Mouse (Mus musculus): ENCODE measurements around the gene Lama4. TPM values are rescaled to one million over a fixed set of nuclear protein-coding genes. Genes with fewer than 3 reads are reported as not detected.
A peak's percentile ranks its signal among the peaks of the same experiment; 100 is the strongest.

Lama4 gene
- polyA plus RNA-seq, 1 experiment from 2014 or later = 12.3 TPM

- WGBS = 85% methylated on average over 6 of the region's 6 CpGs
- Histone ChIP-seq H3K4me1 (ENCODE audit: control insufficient read depth, insufficient read depth, low read length) (0 out of 2 replicates have a peak, but pooled peaks cover 3% of the 10 kb centered on the region), H3K36me3 (ENCODE audit: control insufficient read depth, insufficient read depth, low read length) (no peaks in the 10 kb centered on the region), H3K4me2 (ENCODE audit: low read length) (no peak overlapping the region), H3K9me3 (replicated peaks; ENCODE audit: control insufficient read depth, low read length) (no peaks in the 10 kb centered on the region), H3K9ac (ENCODE audit: low read length) (no peak overlapping the region), H3K27me3 (replicated peaks; ENCODE audit: control insufficient read depth, insufficient read depth, low read length) (no peaks in the 10 kb centered on the region), H3K4me3 (ENCODE audit: low read depth, low read length) (no peak overlapping the region), H3K27ac (ENCODE audit: low read depth, low read length) (no peak overlapping the region)
- no peak for ATAC-seq
- no peak for DNase-seq (ENCODE audit: low spot score)
Measured at GRCm38 (mm10) chr10:39029297-39030147, 64.2 kb downstream of the Lama4 start.

- no peak overlapping the region for H3K9ac ChIP-seq (ENCODE audit: low read length)
- no peak overlapping the region for H3K27ac ChIP-seq (ENCODE audit: low read depth, low read length)
- ATAC-seq (no peak), DNase-seq (ENCODE audit: low spot score) (no peak)
- H3K4me2 ChIP-seq (ENCODE audit: low read length) = no peak overlapping the region
- no peaks in the 10 kb centered on the region for H3K36me3 ChIP-seq (ENCODE audit: control insufficient read depth, insufficient read depth, low read length)
- no peaks in the 10 kb centered on the region for H3K27me3 ChIP-seq (replicated peaks; ENCODE audit: control insufficient read depth, insufficient read depth, low read length)
- H3K9me3 ChIP-seq (replicated peaks; ENCODE audit: control insufficient read depth, low read length) = no peaks in the 10 kb centered on the region
- no peak overlapping the region for H3K4me3 ChIP-seq (ENCODE audit: low read depth, low read length)
- 92% methylated on average over 14 of the region's 14 CpGs for WGBS
- 0 out of 2 replicates have a peak, but pooled peaks cover 3% of the 10 kb centered on the region for H3K4me1 ChIP-seq (ENCODE audit: control insufficient read depth, insufficient read depth, low read length)
Measured at GRCm38 (mm10) chr10:39030148-39030685, 64.9 kb downstream of the Lama4 start.

GRCm38 (mm10) chr10:39039564-39039963 lies 74.2 kb downstream of the Lama4 start:
- Histone ChIP-seq H3K27ac (ENCODE audit: low read depth, low read length) (no peak overlapping the region), H3K36me3 (ENCODE audit: control insufficient read depth, insufficient read depth, low read length) (no peaks in the 10 kb centered on the region), H3K27me3 (replicated peaks; ENCODE audit: control insufficient read depth, insufficient read depth, low read length) (no peaks in the 10 kb centered on the region), H3K4me2 (ENCODE audit: low read length) (no peak overlapping the region), H3K4me3 (ENCODE audit: low read depth, low read length) (no peak overlapping the region), H3K9me3 (replicated peaks; ENCODE audit: control insufficient read depth, low read length) (no peaks in the 10 kb centered on the region), H3K9ac (ENCODE audit: low read length) (no peak overlapping the region), H3K4me1 (ENCODE audit: control insufficient read depth, insufficient read depth, low read length) (no peaks in the 10 kb centered on the region)
- 55% methylated on average over 4 of the region's 4 CpGs for WGBS
- DNase-seq (ENCODE audit: low spot score) (peak; percentile 78), ATAC-seq (peak; percentile 37; the same call in 1 of the 2 replicates)

GRCm38 (mm10) chr10:39040026-39040425 lies 74.7 kb downstream of the Lama4 start:
- 83% methylated on average over 5 of the region's 5 CpGs for WGBS
- Histone ChIP-seq H3K27ac (ENCODE audit: low read depth, low read length) (no peak overlapping the region), H3K4me2 (ENCODE audit: low read length) (no peak overlapping the region), H3K4me3 (ENCODE audit: low read depth, low read length) (no peak overlapping the region), H3K27me3 (replicated peaks; ENCODE audit: control insufficient read depth, insufficient read depth, low read length) (no peaks in the 10 kb centered on the region), H3K36me3 (ENCODE audit: control insufficient read depth, insufficient read depth, low read length) (no peaks in the 10 kb centered on the region), H3K9me3 (replicated peaks; ENCODE audit: control insufficient read depth, low read length) (no peaks in the 10 kb centered on the region), H3K4me1 (ENCODE audit: control insufficient read depth, insufficient read depth, low read length) (no peaks in the 10 kb centered on the region), H3K9ac (ENCODE audit: low read length) (no peak overlapping the region)
- ATAC-seq (no peak), DNase-seq (ENCODE audit: low spot score) (no peak)

- Histone ChIP-seq H3K36me3 (ENCODE audit: control insufficient read depth, insufficient read depth, low read length) (no peaks in the 10 kb centered on the region), H3K9ac (ENCODE audit: low read length) (no peak overlapping the region), H3K4me2 (ENCODE audit: low read length) (no peak overlapping the region), H3K27me3 (replicated peaks; ENCODE audit: control insufficient read depth, insufficient read depth, low read length) (no peaks in the 10 kb centered on the region), H3K27ac (ENCODE audit: low read depth, low read length) (no peak overlapping the region), H3K4me1 (ENCODE audit: control insufficient read depth, insufficient read depth, low read length) (no peaks in the 10 kb centered on the region), H3K4me3 (ENCODE audit: low read depth, low read length) (no peak overlapping the region), H3K9me3 (replicated peaks; ENCODE audit: control insufficient read depth, low read length) (no peaks in the 10 kb centered on the region)
- DNase-seq (ENCODE audit: low spot score) (no peak), ATAC-seq (no peak)
- 68% methylated on average over 3 of the region's 3 CpGs for WGBS
Measured at GRCm38 (mm10) chr10:39044476-39044995, 79.2 kb downstream of the Lama4 start.

GRCm38 (mm10) chr10:39045111-39045510 lies 79.8 kb downstream of the Lama4 start:
- no peak overlapping the region for H3K27ac ChIP-seq (ENCODE audit: low read depth, low read length)
- H3K4me1 ChIP-seq (ENCODE audit: control insufficient read depth, insufficient read depth, low read length) = no peaks in the 10 kb centered on the region
- H3K4me3 ChIP-seq (ENCODE audit: low read depth, low read length) = no peak overlapping the region
- no peak overlapping the region for H3K9ac ChIP-seq (ENCODE audit: low read length)
- ATAC-seq (no peak), DNase-seq (ENCODE audit: low spot score) (no peak)
- no peaks in the 10 kb centered on the region for H3K27me3 ChIP-seq (replicated peaks; ENCODE audit: control insufficient read depth, insufficient read depth, low read length)
- no peaks in the 10 kb centered on the region for H3K9me3 ChIP-seq (replicated peaks; ENCODE audit: control insufficient read depth, low read length)
- no peaks in the 10 kb centered on the region for H3K36me3 ChIP-seq (ENCODE audit: control insufficient read depth, insufficient read depth, low read length)
- H3K4me2 ChIP-seq (ENCODE audit: low read length) = no peak overlapping the region
- 60% methylated on average over 1 of the region's 1 CpGs for WGBS

- 57% methylated on average over 10 of the region's 10 CpGs for WGBS
- Histone ChIP-seq H3K36me3 (ENCODE audit: control insufficient read depth, insufficient read depth, low read length) (no peaks in the 10 kb centered on the region), H3K4me2 (ENCODE audit: low read length) (no peak overlapping the region), H3K4me1 (ENCODE audit: control insufficient read depth, insufficient read depth, low read length) (no peaks in the 10 kb centered on the region), H3K9ac (ENCODE audit: low read length) (no peak overlapping the region), H3K27me3 (replicated peaks; ENCODE audit: control insufficient read depth, insufficient read depth, low read length) (no peaks in the 10 kb centered on the region), H3K4me3 (ENCODE audit: low read depth, low read length) (no peak overlapping the region), H3K9me3 (replicated peaks; ENCODE audit: control insufficient read depth, low read length) (no peaks in the 10 kb centered on the region), H3K27ac (ENCODE audit: low read depth, low read length) (no peak overlapping the region)
- ATAC-seq (no peak), DNase-seq (ENCODE audit: low spot score) (no peak)
Measured at GRCm38 (mm10) chr10:39047775-39048174, 82.5 kb downstream of the Lama4 start.

GRCm38 (mm10) chr10:39049581-39050294 lies 84.4 kb downstream of the Lama4 start:
- H3K9ac ChIP-seq (ENCODE audit: low read length) = no peak overlapping the region
- no peaks in the 10 kb centered on the region for H3K9me3 ChIP-seq (replicated peaks; ENCODE audit: control insufficient read depth, low read length)
- H3K36me3 ChIP-seq (ENCODE audit: control insufficient read depth, insufficient read depth, low read length) = no peaks in the 10 kb centered on the region
- 83% methylated on average over 8 of the region's 8 CpGs for WGBS
- no peak overlapping the region for H3K27ac ChIP-seq (ENCODE audit: low read depth, low read length)
- H3K4me3 ChIP-seq (ENCODE audit: low read depth, low read length) = no peak overlapping the region
- no peak overlapping the region for H3K4me2 ChIP-seq (ENCODE audit: low read length)
- DNase-seq (ENCODE audit: low spot score) (no peak), ATAC-seq (no peak)
- H3K4me1 ChIP-seq (ENCODE audit: control insufficient read depth, insufficient read depth, low read length) = no peaks in the 10 kb centered on the region
- no peaks in the 10 kb centered on the region for H3K27me3 ChIP-seq (replicated peaks; ENCODE audit: control insufficient read depth, insufficient read depth, low read length)

Measured in forebrain, embryonic 14.5 days (tissue).